Mouse (Mus musculus) hematopoietic multipotent progenitor cell, adult 10-12 weeks (in vitro differentiated cells): Measurements from ENCODE around the gene Tnrc6c. TPM values are rescaled to one million over a fixed set of nuclear protein-coding genes. Genes with fewer than 3 reads are reported as not detected.

Source experiments
- polyA plus RNA-seq: library from polyadenylated mRNA; stranded (reverse); fragments of >175 nt; gene quantifications from 2 replicates; pipeline ENCODE4 v1.2.3, GENCODE M21; 2012; ENCODE audit warnings: low replicate concordance

The Tnrc6c gene
- 38.5 and 87.8 TPM in 2 replicates for polyA plus RNA-seq

DNA sequence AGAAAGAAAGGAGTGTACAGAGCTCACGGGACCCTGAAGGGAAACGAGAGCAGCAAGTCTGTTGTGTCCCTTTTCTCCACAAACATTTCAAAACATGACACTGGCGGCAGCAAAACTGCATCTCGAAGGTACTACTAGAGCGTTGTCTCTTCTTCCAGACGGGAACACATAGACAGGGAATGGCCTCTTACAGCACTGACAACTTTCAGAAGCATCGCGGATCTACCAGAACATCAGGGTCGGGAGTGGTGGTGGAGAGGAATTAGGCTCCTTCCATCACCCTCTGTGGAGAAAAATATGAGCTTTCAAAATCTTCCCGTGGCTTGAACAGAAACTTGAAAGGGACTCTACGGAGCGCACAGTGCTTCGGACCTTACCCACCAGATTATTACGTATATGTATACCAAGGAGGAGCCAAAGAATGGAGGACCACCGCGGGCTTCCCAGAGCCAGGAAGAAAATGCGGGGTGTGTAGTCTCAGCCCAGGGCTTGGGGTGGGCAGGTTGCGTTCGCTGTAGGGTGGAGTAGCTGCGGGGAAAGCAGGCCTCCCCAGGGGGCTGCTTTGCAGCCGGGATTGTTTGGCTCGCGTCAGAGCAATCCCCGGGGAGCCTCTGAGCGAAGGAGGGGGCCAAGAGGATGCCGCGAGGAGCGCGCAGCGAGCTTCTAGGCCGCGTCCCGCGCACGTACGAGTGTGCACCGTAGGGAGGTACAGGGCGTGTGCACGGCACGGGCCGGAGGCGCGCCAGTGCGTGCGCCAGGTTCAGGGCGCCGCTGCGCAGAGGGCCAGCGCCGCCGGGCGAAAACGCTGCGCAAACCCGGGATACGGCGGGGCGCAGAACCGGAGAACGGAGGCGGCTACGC lies at the start of gene Tnrc6c:
Gene Tnrc6c, plus strand, starts transcription at position 799 of the 861 bp plus-strand sequence.

DNA sequence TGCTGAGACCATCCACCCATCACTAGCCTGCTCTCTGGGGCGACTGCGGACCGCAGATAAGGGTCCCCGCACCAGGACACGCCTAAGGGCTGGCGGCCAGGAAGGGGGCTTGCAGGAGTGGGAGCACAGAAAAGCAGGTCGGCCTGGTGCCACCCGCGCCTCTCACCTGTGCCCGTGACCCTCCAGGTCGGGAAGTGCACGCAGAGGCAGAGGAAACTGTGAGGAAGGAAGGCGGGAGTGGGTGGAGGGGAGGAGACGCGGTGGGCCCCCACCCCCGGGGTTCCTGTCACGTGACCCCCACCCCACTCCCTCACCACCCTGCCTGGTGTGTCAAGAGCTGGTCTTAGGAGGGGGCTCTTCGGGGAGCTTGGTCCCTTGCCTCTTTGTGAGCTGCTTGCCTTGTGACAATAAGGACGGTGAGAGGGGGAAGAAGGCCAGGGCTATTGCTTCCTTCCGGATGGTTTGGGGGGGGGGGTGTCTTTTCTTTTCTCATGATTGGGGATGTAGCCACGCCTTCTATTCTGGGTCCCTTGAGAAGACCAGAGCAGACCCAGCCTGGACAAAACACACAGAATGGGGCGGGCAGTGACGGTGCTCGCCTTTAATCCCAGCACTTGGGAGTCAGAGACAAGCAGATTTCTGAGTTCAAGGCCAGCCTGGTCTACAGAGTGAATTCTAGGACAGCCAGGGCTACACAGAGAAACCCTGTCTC lies 128.1 kb downstream of the Tnrc6c start, which contains the start of the genes Tmc8 and Tmc6:
Gene Tmc8, plus strand, starts transcription at position 84 of the 712 bp plus-strand sequence.
Gene Tmc6, minus strand, starts transcription at position 206 of the 712 bp plus-strand sequence.

DNA sequence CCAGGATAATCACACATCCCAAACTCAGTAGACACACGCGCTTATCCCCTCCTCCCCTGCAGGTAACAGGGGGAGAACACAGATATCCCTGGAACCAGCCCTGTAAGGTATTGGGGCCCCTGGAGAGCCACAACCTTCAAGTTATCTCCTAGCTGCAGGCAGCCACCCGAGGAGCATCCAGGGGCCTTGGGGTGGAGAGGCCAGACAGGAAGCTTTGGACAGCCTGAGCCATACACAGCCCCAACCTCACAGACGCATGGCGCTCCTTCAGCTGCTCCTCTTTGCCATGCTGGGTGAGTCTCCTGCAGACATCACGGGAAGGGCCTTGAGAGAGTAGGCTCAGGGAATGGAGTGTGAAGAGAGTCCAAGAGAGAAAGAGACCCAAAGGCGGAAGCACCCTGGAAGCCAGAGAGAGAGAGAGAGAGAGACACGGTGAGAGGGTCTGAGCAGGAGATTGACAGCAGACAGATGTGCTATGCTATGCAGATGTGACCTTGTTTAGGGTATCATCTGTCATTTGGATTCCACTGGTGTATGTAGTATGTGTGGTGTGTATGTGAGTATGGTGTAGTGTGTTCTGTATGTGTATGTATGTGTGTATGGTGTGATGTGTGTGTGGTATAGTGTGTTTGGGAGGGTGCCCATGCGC lies 143.5 kb downstream of the Tnrc6c start, which contains the start of gene 6030468B19Rik:
Gene 6030468B19Rik, plus strand, starts transcription at position 150 of the 649 bp plus-strand sequence.

DNA sequence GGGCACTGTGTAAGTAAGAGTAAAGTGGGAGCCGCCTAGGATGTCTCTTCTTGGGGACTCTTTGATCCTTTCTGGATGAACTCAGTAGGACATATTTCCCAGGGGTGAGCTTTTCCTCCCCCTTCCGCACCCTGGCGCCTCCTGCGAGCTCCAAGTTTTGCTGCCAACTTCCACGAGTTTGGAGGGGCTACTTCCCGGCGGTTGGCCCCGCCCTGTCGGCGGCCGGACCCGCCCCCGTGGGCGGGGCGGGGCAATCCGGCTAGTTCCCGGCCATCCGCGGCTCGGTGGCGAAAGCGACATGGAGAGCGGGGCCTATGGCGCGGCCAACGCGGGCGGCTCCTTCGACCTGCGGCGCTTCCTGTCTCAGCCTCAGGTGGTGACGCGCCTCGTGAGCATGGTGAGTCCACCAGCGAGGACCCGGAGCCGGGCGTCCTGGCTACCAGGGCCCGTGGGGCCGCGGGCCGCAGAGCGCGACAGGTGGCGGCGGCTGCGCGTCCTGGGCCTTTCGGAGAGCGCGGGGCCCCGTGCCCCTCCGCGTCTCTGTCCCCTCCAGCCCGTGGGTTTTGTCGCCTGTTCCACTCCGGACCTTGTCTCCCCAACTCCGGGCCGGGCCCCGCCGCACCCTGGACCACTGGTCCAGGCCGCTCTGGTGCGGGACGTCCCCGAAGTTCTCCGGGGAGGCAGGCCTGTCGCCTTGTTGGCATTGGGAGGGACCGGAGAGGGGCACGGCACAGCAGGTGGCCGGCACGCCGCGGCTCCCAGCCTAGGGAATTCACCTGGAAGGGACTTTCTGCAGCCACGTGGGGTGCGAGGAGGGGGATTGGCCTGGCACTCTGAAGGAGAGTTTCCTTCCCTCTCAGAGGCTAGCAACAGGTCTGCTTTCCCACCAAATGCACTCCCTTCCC lies 155.6 kb downstream of the Tnrc6c start, which contains the start of the genes Gm20708 and Syngr2:
Gene Gm20708, plus strand, starts transcription at position 262 of the 905 bp plus-strand sequence.
Gene Syngr2, plus strand, starts transcription at position 262 of the 905 bp plus-strand sequence.

Other genes with a start within 250 kb of the Tnrc6c start
- gene Gm11733, start 169.9 kb upstream of the Tnrc6c start, polyA plus RNA-seq = not detected in 2 replicates
- gene Tmc8, start 127.8 kb downstream of the Tnrc6c start, polyA plus RNA-seq = 217 and 218 TPM in 2 replicates
- gene Tmc6, start 127.9 kb downstream of the Tnrc6c start, polyA plus RNA-seq = 156 and 334 TPM in 2 replicates
- gene 6030468B19Rik, start 143.4 kb downstream of the Tnrc6c start, polyA plus RNA-seq = 9.5 and 15.5 TPM in 2 replicates
- gene Gm20708, start 155.4 kb downstream of the Tnrc6c start, polyA plus RNA-seq = 1.6 and 3.5 TPM in 2 replicates
- gene Syngr2, start 155.4 kb downstream of the Tnrc6c start, polyA plus RNA-seq = 179 and 321 TPM in 2 replicates
- gene Afmid, start 171.6 kb downstream of the Tnrc6c start, polyA plus RNA-seq = 7.9 and 25.2 TPM in 2 replicates
- gene Tk1, start 171.8 kb downstream of the Tnrc6c start, polyA plus RNA-seq = 13.4 and 50.4 TPM in 2 replicates
- 2.8 and 42.0 TPM in 2 replicates for gene Birc5, start 195.0 kb downstream of the Tnrc6c start, polyA plus RNA-seq
- gene Tmem235, start 206.5 kb downstream of the Tnrc6c start, polyA plus RNA-seq = not detected in 2 replicates
- gene Tha1, start 219.2 kb downstream of the Tnrc6c start, polyA plus RNA-seq = 6.1 and 12.9 TPM in 2 replicates